1 mouse cellular context compared by ENCODE assay signal in the genomic region with DNA sequence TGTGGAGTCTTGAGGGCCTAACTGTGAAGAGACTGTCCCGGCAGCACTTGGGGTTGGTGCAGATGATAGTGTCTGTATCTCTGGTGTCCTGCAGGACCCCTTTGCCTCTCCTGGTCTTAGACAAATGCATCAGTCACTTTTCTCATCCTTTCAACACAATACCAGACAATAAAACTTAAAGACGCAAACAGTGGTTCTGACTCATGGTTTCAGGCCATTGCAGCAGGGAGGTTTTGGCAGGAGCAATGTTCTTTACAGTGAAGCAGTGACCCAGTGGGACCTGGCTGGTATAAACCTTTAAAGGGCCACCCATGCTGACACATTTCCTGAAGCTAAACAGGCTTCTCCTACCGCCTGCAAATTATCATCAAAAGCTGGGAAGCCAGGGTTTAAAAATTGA.
TF ChIP-seq lines count a peak whose summit lies in the region.

No protein-coding gene starts in this region.

TF ChIP-seq in CH12.LX, 34 proteins besides CTCF, POLR2A, EP300 and RAD21 (continued from another document):
- no peak for TF ChIP-seq MXI1 (IDR thresholded peaks at IDR 0.05; ENCODE audit: low read depth, low read length)
- TF ChIP-seq CHD2 (IDR thresholded peaks at IDR 0.05; ENCODE audit: low read length), result no peak
- no peak for TF ChIP-seq JUN (IDR thresholded peaks at IDR 0.05; ENCODE audit: insufficient read depth, low read depth, low read length)
- TF ChIP-seq HCFC1 (IDR thresholded peaks at IDR 0.05; ENCODE audit: low read depth, low read length), result no peak
- TF ChIP-seq NELFE (IDR thresholded peaks at IDR 0.05; ENCODE audit: low read depth, low read length), result no peak
- no peak for TF ChIP-seq TCF12 (IDR thresholded peaks at IDR 0.05; ENCODE audit: low read depth, low read length)
- no peak for TF ChIP-seq MEF2A (IDR thresholded peaks at IDR 0.05; ENCODE audit: borderline replicate concordance, low read depth, low read length)
- no peak for TF ChIP-seq UBTF (IDR thresholded peaks at IDR 0.05; ENCODE audit: low read depth, low read length)
- no peak for TF ChIP-seq CHD1 (IDR thresholded peaks at IDR 0.05; ENCODE audit: low read depth, low read length)
- TF ChIP-seq USF1 (IDR thresholded peaks at IDR 0.05; ENCODE audit: low read depth, low read length), result no peak
- TF ChIP-seq POLR2AphosphoS2 (IDR thresholded peaks at IDR 0.05; ENCODE audit: low read depth, low read length), result no peak
- TF ChIP-seq SIN3A (IDR thresholded peaks at IDR 0.05; ENCODE audit: low read length), result no peak
- no peak for TF ChIP-seq KAT2A (IDR thresholded peaks at IDR 0.05; ENCODE audit: insufficient replicate concordance, low read length)
- no peak for TF ChIP-seq ETS1 (conservative IDR thresholded peaks at IDR 0.05; ENCODE audit: low read depth, low read length)
TF ChIP-seq in CH12.LX: peak in this region for 0.
